Mouse (Mus musculus): ENCODE measurements around the gene Cideb.
A peak's percentile ranks its signal among the peaks of the same experiment; 100 is the strongest.

The Cideb gene

GRCm38 (mm10) chr14:55758363-55758784 lies at the start of gene Cideb:
TSS of gene Cideb (minus strand) at chr14:55758458.
- DNase-seq (ENCODE audit: low read depth, low spot score) = peak; percentile 69

GRCm38 (mm10) chr14:55795380-55796163 lies 37.3 kb upstream of the Cideb start:
- DNase-seq (ENCODE audit: low read depth, low spot score) = no peak

GRCm38 (mm10) chr14:55793946-55794345 lies 35.7 kb upstream of the Cideb start:
- DNase-seq (ENCODE audit: low read depth, low spot score) = no peak

GRCm38 (mm10) chr14:55793461-55793860 lies 35.2 kb upstream of the Cideb start:
- DNase-seq (ENCODE audit: low read depth, low spot score) = no peak

- peak; percentile 21 for DNase-seq (ENCODE audit: low read depth, low spot score)
Measured at GRCm38 (mm10) chr14:55788256-55789050, 30.2 kb upstream of the Cideb start, which contains the start of gene Ripk3. TSS of gene Ripk3 (minus strand) at chr14:55788865.

GRCm38 (mm10) chr14:55787731-55788130 lies 29.5 kb upstream of the Cideb start:
- no peak for DNase-seq (ENCODE audit: low read depth, low spot score)

- no peak for DNase-seq (ENCODE audit: low read depth, low spot score)
Measured at GRCm38 (mm10) chr14:55785195-55785594, 26.9 kb upstream of the Cideb start.

GRCm38 (mm10) chr14:55783958-55784235 lies 25.6 kb upstream of the Cideb start, which contains the start of gene Adcy4:
TSS of gene Adcy4 (minus strand) at chr14:55784095.
- DNase-seq (ENCODE audit: low read depth, low spot score) = peak; percentile 24

- DNase-seq (ENCODE audit: low read depth, low spot score) = peak; percentile 70
Measured at GRCm38 (mm10) chr14:55783171-55783957, 25.1 kb upstream of the Cideb start.

- no peak for DNase-seq (ENCODE audit: low read depth, low spot score)
Measured at GRCm38 (mm10) chr14:55782361-55782960, 24.2 kb upstream of the Cideb start.

- DNase-seq (ENCODE audit: low read depth, low spot score) = peak; percentile 87
Measured at GRCm38 (mm10) chr14:55781310-55781709, 23.1 kb upstream of the Cideb start.

- no peak for DNase-seq (ENCODE audit: low read depth, low spot score)
Measured at GRCm38 (mm10) chr14:55780736-55781135, 22.5 kb upstream of the Cideb start.

GRCm38 (mm10) chr14:55779656-55780055 lies 21.4 kb upstream of the Cideb start:
- no peak for DNase-seq (ENCODE audit: low read depth, low spot score)

GRCm38 (mm10) chr14:55778686-55779085 lies 20.4 kb upstream of the Cideb start:
- DNase-seq (ENCODE audit: low read depth, low spot score) = no peak

- DNase-seq (ENCODE audit: low read depth, low spot score) = no peak
Measured at GRCm38 (mm10) chr14:55777806-55778205, 19.5 kb upstream of the Cideb start.

- no peak for DNase-seq (ENCODE audit: low read depth, low spot score)
Measured at GRCm38 (mm10) chr14:55777176-55777575, 18.9 kb upstream of the Cideb start.

- no peak for DNase-seq (ENCODE audit: low read depth, low spot score)
Measured at GRCm38 (mm10) chr14:55776711-55777110, 18.5 kb upstream of the Cideb start.

- DNase-seq (ENCODE audit: low read depth, low spot score) = no peak
Measured at GRCm38 (mm10) chr14:55769087-55769703, 10.9 kb upstream of the Cideb start.

GRCm38 (mm10) chr14:55768555-55768954 lies 10.3 kb upstream of the Cideb start:
- no peak for DNase-seq (ENCODE audit: low read depth, low spot score)

GRCm38 (mm10) chr14:55767519-55768414 lies 9.5 kb upstream of the Cideb start:
- peak; percentile 69 for DNase-seq (ENCODE audit: low read depth, low spot score)
